Mouse (Mus musculus) liver, adult 2 months (tissue): ENCODE data around the gene Fmod.

ENCODE experiments used
- CTCF ChIP-seq: fragments of 200-500 bp; IDR thresholded peaks from 2 replicates; pipeline ENCODE4 v1.5.1; 2011; ENCODE audit warnings: low read depth, low read length, control low read depth
- POLR2A ChIP-seq: fragments of 200-500 bp; IDR thresholded peaks from 2 replicates; pipeline ENCODE4 v1.6.1; 2011; ENCODE audit warnings: low read length, control low read depth; ENCODE audit not compliant: insufficient read depth; ENCODE audit errors: extremely low read depth

GRCm38 (mm10) chr1:134097080-134097855 is 60.2 kb downstream of the Fmod start:
- TF ChIP-seq CTCF (no peak), POLR2A (no peak)
